12 mouse cellular contexts compared by ENCODE assay signal in the genomic region with DNA sequence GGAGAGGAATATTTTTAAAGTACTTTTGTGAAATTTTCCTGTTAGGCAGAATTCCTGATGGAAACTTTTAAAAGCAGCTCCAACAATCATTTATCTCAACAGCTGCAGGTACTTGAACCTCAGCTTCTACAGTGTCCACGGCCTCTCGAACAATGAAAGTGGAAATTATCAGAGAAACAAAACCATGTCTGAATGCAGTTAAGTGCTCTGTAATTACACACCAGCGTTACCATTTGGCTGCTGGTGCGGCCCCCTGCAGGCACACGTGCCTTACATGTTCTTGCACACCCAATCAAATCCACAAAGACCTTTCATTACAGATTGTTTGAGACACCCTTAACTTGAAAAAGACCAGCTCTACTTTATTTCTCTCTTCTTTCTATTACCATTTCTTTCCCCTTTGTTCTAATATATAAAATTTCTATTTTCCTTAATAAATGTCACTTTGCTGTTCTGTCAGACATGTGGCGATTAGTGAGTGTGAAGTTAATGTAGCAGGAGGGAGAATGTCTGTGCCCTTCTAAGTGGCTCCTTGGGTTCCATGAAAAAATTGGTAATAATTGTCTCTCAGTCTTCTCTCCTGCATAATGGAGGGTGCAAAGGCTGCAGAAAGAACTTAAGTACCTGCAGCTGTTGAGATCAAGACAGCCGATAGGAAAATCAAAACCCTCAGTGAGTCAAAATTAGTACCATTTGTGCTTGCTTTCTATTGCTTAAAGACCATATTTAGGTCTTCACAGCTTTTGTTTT.
"Had no signal": no experiment of that assay in that cellular context is flagged by ENCODE, and none has a peak within 500 bp of the region (broad histone marks: within the 10 kb centered on the region; RNA-seq: fewer than 3 reads in every experiment).

No protein-coding gene starts in this region.

- ATAC-seq: liver, postnatal 0 days; midbrain, embryonic 13.5 days had no signal

- H3K36me3 ChIP-seq: limb, embryonic 10.5 days; liver, embryonic 13.5 days; lung, embryonic 15.5 days; midbrain, embryonic 13.5 days; neural tube, embryonic 12.5 days; stomach, embryonic 15.5 days had no signal

- H3K4me3 ChIP-seq: limb, embryonic 10.5 days; liver, embryonic 13.5 days; lung, embryonic 15.5 days; midbrain, embryonic 13.5 days; neural tube, embryonic 12.5 days; stomach, embryonic 15.5 days had no signal

- H3K27ac ChIP-seq: limb, embryonic 10.5 days; liver, embryonic 13.5 days; lung, embryonic 15.5 days; midbrain, embryonic 13.5 days; neural tube, embryonic 12.5 days; stomach, embryonic 15.5 days had no signal

- H3K4me2 ChIP-seq: liver, embryonic 13.5 days; lung, embryonic 15.5 days; midbrain, embryonic 13.5 days; neural tube, embryonic 12.5 days; stomach, embryonic 15.5 days had no signal

- H3K9ac ChIP-seq: liver, embryonic 13.5 days; liver, postnatal 0 days; lung, embryonic 15.5 days; midbrain, embryonic 13.5 days; neural tube, embryonic 12.5 days; stomach, embryonic 15.5 days had no signal

- H3K4me1 ChIP-seq: liver, embryonic 13.5 days; lung, embryonic 15.5 days; midbrain, embryonic 13.5 days; neural tube, embryonic 12.5 days; stomach, embryonic 15.5 days had no signal

- H3K9me3 ChIP-seq: limb, embryonic 10.5 days; liver, embryonic 13.5 days; lung, embryonic 15.5 days; midbrain, embryonic 13.5 days; neural tube, embryonic 12.5 days; stomach, embryonic 15.5 days had no signal

- H3K27me3 ChIP-seq: liver, embryonic 13.5 days; lung, embryonic 15.5 days; midbrain, embryonic 13.5 days; neural tube, embryonic 12.5 days; stomach, embryonic 15.5 days had no signal

- DNase-seq: kidney, adult 18-20 months; kidney, postnatal 4 days; liver, embryonic 13.5 days; liver, postnatal 0 days; lung, postnatal 14 days; right cerebral cortex, postnatal 14 days; thymus, postnatal 36 days had no signal
